Mouse (Mus musculus) forebrain, embryonic 14.5 days (tissue): Measurements from ENCODE around the gene Plcb3. TPM values are rescaled to one million over a fixed set of nuclear protein-coding genes. Genes with fewer than 3 reads are reported as not detected.

Experiments
- ATAC-seq: fragments of 200-750 bp; cut with Nextera tagmentation; 2 replicates; pipeline ENCODE4 v1.8.0; 2017; ENCODE audit warnings: mild to moderate bottlenecking, moderate library complexity
- DNase-seq: peaks from one replicate; pipeline ENCODE4 v3.0.0-alpha.2; 2015; ENCODE audit warnings: low spot score
- H3K27ac ChIP-seq: fragments of 300-500 bp; sonication (generic); 2 replicates; pipeline ENCODE4 v1.5.1; 2014; ENCODE audit warnings: low read depth, mild to moderate bottlenecking, control low read depth, low read length, moderate library complexity
- H3K27me3 ChIP-seq: fragments of 300-500 bp; sonication (generic); replicated peaks from 2 replicates; pipeline ENCODE4 v1.6.1; 2014; ENCODE audit warnings: low read length, control low read depth, mixed read lengths; ENCODE audit not compliant: control insufficient read depth, insufficient read depth
- H3K36me3 ChIP-seq: fragments of 300-500 bp; sonication (generic); 2 replicates; pipeline ENCODE4 v1.6.1; 2014; ENCODE audit warnings: low read length, control low read depth; ENCODE audit not compliant: control insufficient read depth, insufficient read depth
- H3K4me1 ChIP-seq: fragments of 300-500 bp; sonication (generic); 2 replicates; pipeline ENCODE4 v1.6.1; 2014; ENCODE audit warnings: antibody characterized with exemption, low read length, control low read depth; ENCODE audit not compliant: control insufficient read depth, insufficient read depth
- H3K4me2 ChIP-seq: fragments of 300-500 bp; sonication (generic); 2 replicates; pipeline ENCODE4 v1.6.1; 2014; ENCODE audit warnings: mild to moderate bottlenecking, control low read depth, low read length
- H3K4me3 ChIP-seq: fragments of 300-500 bp; sonication (generic); 2 replicates; pipeline ENCODE4 v1.5.1; 2014; ENCODE audit warnings: low read depth, low read length, control low read depth
- H3K9ac ChIP-seq: fragments of 300-500 bp; sonication (generic); 2 replicates; pipeline ENCODE4 v1.6.1; 2014; ENCODE audit warnings: mild to moderate bottlenecking, low read length, control low read depth, moderate library complexity
- H3K9me3 ChIP-seq: fragments of 300-500 bp; sonication (generic); replicated peaks from 2 replicates; pipeline ENCODE4 v1.6.1; 2016; ENCODE audit warnings: low read length, control low read depth, mixed read lengths; ENCODE audit not compliant: control insufficient read depth
- WGBS: fragments of 180-500 bp; shearing (Covaris S2); extraction: QIAGEN DNeasy Blood & Tissue Kit; methylation state at CpG from one replicate; pipeline ENCODE4 v1.1.7; 2014; 5-methylcytosine and 5-hydroxymethylcytosine counted together
- polyA plus RNA-seq: library from polyadenylated mRNA; unstranded; fragments of >200 nt; fragmentation: Nextera tagmentation; extraction: Ambion mirVana; gene quantifications from 2 replicates; pipeline ENCODE4 v1.2.1, GENCODE M21; 2014

Gene Plcb3
- polyA plus RNA-seq, 1 experiment from 2014 or later: 6.7 TPM

DNA sequence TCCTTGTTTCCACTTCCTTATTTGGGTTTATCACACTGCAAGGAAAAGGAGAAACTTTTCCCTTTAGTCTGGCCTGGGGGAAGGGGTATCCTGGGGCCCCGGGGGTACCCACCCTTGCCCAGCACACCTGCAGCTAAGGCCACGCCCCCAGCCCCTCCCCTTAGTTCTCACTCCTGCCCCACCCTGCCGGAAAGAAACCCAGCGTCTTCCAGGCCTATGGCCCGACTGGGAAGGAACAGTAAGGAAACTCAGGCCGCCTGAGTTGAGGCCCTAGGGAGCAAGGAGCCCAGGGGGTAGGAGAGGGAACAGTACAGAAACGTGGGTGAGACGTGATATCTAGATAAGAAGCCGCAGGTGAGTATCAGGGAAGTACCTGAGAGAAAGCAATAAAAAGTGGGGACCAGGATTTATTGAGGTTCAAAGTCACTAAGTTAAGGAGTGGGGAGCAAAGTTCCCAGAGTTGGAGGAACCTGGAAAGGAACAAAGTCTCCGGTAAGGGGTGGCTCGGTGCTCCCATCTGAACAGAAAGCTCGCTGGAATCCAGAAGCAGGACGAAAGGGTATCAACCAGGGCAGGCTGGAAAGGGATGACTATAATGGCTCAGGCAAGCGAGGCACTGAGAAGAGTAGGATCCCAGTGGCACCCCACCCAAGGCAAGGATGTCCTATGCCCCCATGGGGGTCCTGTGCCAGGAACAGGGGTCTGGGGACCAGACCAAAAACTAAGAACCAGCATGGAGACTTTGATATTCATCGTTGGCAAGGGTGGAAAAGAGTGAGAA is 7.6 kb downstream of the Plcb3 start:
- no peaks in the 10 kb centered on the region for H3K9me3 ChIP-seq
- peak overlapping the region; percentile 33 for H3K4me3 ChIP-seq
- H3K9ac ChIP-seq: no peak overlapping the region
- ATAC-seq (no peak), DNase-seq (no peak)
- no peaks in the 10 kb centered on the region for H3K36me3 ChIP-seq
- no peaks in the 10 kb centered on the region for H3K27me3 ChIP-seq
- H3K27ac ChIP-seq: no peak overlapping the region
- H3K4me2 ChIP-seq: peak overlapping the region; percentile 46
- peaks cover 10% of the 10 kb centered on the region for H3K4me1 ChIP-seq
- 13% methylated on average over 15 of the region's 15 CpGs for WGBS

DNA sequence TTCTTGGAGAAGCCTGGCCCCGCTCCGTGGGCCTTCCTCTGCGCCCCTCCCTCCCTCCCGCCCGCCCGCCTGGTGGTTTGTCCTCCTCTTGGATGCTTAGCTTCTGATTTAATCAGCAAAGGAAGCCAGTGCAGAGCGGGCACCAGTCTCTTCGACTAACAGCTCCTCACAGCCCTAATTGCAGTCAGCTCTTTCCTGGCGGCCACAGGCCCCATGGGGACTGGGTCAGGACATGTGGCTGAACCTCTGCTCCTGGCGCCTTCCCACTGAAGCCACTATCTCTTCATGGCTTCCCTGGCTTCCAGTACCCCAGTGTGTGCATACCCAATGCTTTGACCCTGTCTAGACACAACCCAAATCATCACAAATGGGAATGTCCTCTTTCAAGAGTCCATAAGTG is 19.8 kb downstream of the Plcb3 start:
- no peak overlapping the region for H3K4me3 ChIP-seq
- H3K9ac ChIP-seq: no peak overlapping the region
- no peak overlapping the region for H3K4me2 ChIP-seq
- no peaks in the 10 kb centered on the region for H3K27me3 ChIP-seq
- DNase-seq (no peak), ATAC-seq (no peak)
- H3K4me1 ChIP-seq: peaks cover 8% of the 10 kb centered on the region
- no peaks in the 10 kb centered on the region for H3K9me3 ChIP-seq
- H3K27ac ChIP-seq: no peak overlapping the region
- WGBS: 87% methylated on average over 10 of the region's 10 CpGs
- peaks cover 12% of the 10 kb centered on the region; the same call in 1 of the 2 replicates for H3K36me3 ChIP-seq

DNA sequence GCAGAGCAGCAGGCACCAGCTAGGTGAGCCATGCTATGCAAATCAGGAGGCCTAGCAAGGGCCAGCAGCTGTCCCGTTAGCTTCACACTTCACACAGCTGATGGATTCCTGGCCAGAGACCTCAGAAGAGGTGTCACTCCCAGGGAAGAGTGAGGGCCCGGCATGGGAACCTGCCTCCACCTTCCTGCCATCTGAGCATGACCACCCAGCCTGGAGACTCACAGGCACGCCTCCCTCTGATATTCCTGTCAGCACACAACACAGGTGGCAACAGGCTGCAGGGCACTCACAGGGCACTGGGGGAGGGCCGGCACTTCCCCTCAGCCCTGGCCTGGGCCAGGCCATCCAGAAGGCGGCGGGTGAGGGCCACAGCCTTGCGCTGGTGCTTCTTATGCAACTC is 20.8 kb downstream of the Plcb3 start:
- Histone ChIP-seq H3K9ac (no peak overlapping the region), H3K4me1 (peaks cover 8% of the 10 kb centered on the region), H3K9me3 (no peaks in the 10 kb centered on the region), H3K4me3 (no peak overlapping the region), H3K4me2 (no peak overlapping the region), H3K27ac (no peak overlapping the region), H3K36me3 (peaks cover 12% of the 10 kb centered on the region; the same call in 1 of the 2 replicates), H3K27me3 (no peaks in the 10 kb centered on the region)
- DNase-seq: no peak
- WGBS: 88% methylated on average over 7 of the region's 7 CpGs
- no peak for ATAC-seq

DNA sequence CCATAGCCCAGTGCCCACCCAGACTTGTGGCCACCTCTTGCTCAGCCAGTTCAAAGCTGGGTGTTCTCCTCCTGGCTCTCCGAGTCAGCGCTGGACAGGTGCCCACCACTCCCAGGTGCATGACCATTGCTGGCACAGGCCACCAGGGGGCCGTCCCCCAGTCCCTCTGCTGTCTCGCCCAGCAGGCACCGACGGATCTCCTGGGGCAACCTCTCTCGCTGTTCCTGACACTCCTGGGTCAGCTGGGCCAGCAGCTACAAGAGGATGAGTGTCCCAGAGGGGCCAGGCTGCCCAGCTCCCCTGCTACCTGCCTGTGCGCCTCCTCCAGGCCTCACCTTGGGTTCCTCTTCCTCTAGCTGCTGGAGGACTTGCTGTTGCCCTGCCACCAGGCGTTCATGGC is 22.2 kb downstream of the Plcb3 start:
- peaks cover 12% of the 10 kb centered on the region for H3K4me1 ChIP-seq
- H3K27me3 ChIP-seq: no peaks in the 10 kb centered on the region
- no peak for DNase-seq
- H3K27ac ChIP-seq: no peak overlapping the region
- no peak for ATAC-seq
- H3K4me2 ChIP-seq: no peak overlapping the region
- no peak overlapping the region for H3K4me3 ChIP-seq
- 58% methylated on average over 9 of the region's 9 CpGs for WGBS
- no peaks in the 10 kb centered on the region for H3K9me3 ChIP-seq
- H3K36me3 ChIP-seq: peaks cover 12% of the 10 kb centered on the region; the same call in 1 of the 2 replicates
- no peak overlapping the region for H3K9ac ChIP-seq

DNA sequence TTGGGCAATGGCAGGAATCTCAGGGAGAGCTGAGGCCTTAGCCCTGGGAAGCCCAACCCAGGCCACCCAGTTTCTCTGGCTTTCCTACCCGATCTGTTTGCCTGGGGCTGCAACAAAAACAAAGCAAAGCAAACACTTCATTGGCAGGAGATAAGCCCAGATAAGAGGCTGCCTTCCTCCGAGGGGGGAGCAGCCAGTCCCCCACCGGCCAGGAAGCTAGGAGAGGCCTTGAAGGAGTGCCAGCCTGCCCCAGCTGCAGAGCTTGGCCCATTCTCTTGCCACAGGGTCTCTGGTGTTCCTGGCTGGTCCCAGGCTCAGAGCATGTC is 23.6 kb downstream of the Plcb3 start:
- Histone ChIP-seq H3K27ac (no peak overlapping the region), H3K36me3 (peaks cover 12% of the 10 kb centered on the region; the same call in 1 of the 2 replicates), H3K27me3 (no peaks in the 10 kb centered on the region), H3K4me3 (no peak overlapping the region; the same call in 1 of the 2 replicates), H3K4me2 (peak overlapping the region; percentile 94), H3K4me1 (peaks cover 12% of the 10 kb centered on the region), H3K9ac (peak overlapping the region; percentile 80; the same call in 1 of the 2 replicates), H3K9me3 (no peaks in the 10 kb centered on the region)
- no peak for ATAC-seq
- 21% methylated on average over 3 of the region's 3 CpGs for WGBS
- DNase-seq: no peak

DNA sequence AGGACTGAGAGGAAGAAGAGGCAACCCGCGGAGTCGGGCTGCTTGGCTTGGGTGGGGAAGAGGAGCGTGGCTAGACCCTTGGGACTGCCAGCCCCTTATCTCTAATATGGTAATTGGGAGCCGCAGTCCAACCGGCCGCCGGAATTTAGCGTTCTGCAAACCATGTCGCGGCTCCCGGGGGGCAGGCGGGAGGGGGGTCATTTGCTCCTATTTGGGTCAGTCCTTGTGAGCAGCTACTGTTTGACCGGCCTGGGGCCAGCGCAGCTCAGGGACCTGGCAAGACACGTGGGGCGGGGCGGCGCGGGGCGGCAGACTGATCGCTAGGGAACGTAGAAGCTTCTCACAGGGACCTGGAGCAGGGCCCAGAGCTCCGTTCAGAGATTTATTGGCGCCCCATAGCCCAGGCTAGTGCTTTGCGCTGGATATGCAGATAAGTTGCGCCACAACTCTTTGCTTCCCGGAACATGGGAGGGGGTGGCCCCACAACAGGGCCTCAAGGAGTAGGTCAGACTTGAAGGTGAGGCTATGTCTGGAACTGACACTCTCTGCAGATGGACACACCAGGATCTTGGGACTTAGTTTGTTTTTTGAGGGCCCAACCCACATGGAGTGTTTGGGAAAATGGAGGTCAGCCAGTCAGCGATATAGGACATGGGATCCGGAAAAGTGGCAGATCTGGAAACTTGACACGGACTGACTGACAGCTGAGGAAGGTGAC is 24.1 kb downstream of the Plcb3 start:
- DNase-seq (peak; percentile 74), ATAC-seq (peak; percentile 40)
- 4% methylated on average over 31 of the region's 31 CpGs for WGBS
- H3K36me3 ChIP-seq: peaks cover 12% of the 10 kb centered on the region; the same call in 1 of the 2 replicates
- no peaks in the 10 kb centered on the region for H3K9me3 ChIP-seq
- H3K27me3 ChIP-seq: no peaks in the 10 kb centered on the region
- peak overlapping the region; percentile 58 for H3K4me3 ChIP-seq
- H3K4me2 ChIP-seq: peak overlapping the region; percentile 94
- H3K4me1 ChIP-seq: peaks cover 12% of the 10 kb centered on the region
- peak overlapping the region; percentile 94 for H3K27ac ChIP-seq
- peak overlapping the region; percentile 80 for H3K9ac ChIP-seq

DNA sequence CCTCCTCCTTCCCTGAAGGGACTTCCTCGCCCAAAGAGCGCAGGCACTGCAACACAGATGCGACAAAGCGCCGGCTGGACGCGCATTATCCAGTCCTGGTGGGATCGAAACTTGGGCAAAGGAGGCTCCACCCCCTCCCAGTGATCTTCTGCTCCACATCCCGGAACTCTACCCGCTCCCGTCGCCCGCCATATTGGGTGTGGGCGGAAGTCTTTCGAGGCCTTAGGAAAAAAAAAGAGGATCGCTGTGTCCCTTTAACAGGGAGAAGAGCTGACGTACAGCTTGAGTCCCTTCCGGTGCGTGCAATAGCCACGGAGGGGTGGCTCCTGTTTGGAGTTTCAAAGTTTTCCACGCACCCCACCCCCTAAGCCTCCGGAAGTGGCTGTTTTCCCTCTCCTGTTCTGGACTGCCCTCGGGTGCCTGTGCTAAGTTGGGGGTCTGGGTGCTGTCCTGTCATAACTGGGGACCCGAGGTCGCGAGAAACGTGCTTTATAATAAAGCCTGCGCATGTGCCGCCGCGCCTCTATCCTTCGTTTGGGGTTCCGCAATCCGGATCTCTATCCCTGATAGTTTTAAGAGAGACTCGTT is 24.8 kb downstream of the Plcb3 start:
- Histone ChIP-seq H3K36me3 (peaks cover 12% of the 10 kb centered on the region; the same call in 1 of the 2 replicates), H3K27ac (peak overlapping the region; percentile 94), H3K9ac (peak overlapping the region; percentile 80), H3K4me3 (peak overlapping the region; percentile 58), H3K4me2 (peak overlapping the region; percentile 94), H3K4me1 (peaks cover 12% of the 10 kb centered on the region), H3K9me3 (no peaks in the 10 kb centered on the region), H3K27me3 (no peaks in the 10 kb centered on the region)
- peak; percentile 97 for DNase-seq
- WGBS: under 1% methylated on average over 35 of the region's 35 CpGs
- peak; percentile 81 for ATAC-seq

DNA sequence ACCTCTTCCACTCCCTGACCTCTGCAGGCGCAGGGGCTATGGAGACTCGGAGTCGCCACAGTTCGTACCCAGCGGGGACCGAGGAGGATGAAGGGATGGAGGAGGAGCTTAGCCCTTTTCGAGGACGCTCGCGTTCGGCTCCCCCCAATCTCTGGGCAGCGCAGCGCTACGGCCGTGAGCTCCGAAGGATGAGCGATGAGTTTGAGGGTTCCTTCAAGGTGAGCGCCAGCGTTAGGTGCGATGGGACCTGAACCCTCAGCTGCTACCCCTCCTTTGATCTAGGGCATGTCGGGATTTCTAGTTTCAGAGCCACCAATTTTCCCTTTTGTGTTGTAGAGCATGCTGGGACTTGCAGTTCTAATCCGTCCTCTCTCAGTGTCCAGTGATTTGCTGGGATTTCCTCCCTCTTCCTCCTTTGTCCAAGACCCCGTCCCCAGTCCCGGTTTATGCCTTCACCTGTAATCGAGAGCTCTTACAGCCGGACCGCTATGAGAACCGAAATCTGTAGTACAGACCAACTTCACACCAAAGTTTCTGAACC is 25.6 kb downstream of the Plcb3 start:
- Histone ChIP-seq H3K27ac (peak overlapping the region; percentile 94), H3K36me3 (peaks cover 15% of the 10 kb centered on the region; the same call in 1 of the 2 replicates), H3K9ac (peak overlapping the region; percentile 80), H3K4me3 (peak overlapping the region; percentile 58), H3K27me3 (no peaks in the 10 kb centered on the region), H3K9me3 (no peaks in the 10 kb centered on the region), H3K4me1 (peaks cover 12% of the 10 kb centered on the region), H3K4me2 (peak overlapping the region; percentile 94)
- under 1% methylated on average over 28 of the region's 28 CpGs for WGBS
- DNase-seq (peak; percentile 85), ATAC-seq (peak; percentile 73)
